Mouse (Mus musculus) embryonic fibroblast, embryonic 13.5 days (primary cell): ENCODE results near the gene Plekha7.

ENCODE experiments used
- CTCF ChIP-seq: IDR thresholded peaks from 2 replicates; pipeline ENCODE4 v1.5.1; 2011; ENCODE audit warnings: mild to moderate bottlenecking, control low read depth, low read length, moderate library complexity, borderline replicate concordance; ENCODE audit not compliant: insufficient read depth
- POLR2A ChIP-seq: IDR thresholded peaks from 2 replicates; pipeline ENCODE4 v1.6.1; 2011; ENCODE audit warnings: low read depth, mild to moderate bottlenecking, control low read depth, low read length, moderate library complexity

DNA sequence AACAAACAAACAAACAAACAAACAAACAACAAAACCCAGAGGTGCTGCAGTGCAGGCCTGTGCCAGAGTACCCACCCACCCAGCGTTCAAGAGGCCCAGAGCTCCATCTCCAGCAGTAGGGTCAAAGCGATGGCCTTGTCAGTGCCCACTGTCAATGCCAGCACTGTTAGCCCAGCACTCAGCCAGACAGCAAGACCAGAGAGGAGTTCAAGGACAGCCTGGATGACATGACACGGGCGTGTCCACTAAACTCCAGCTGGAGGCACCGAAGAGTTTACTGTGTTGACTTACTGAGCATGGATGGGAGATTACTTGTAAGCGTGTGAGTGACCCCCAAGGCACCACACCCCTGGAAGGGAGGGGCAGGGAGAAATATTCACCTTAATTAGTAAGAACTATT lies 81.9 kb downstream of the Plekha7 start:
- TF ChIP-seq POLR2A: no peak
- no peak for TF ChIP-seq CTCF
